Mouse (Mus musculus): ENCODE data around the gene Stab1. TPM values are rescaled to one million over a fixed set of nuclear protein-coding genes. Genes with fewer than 3 reads are reported as not detected.

Stab1 gene
- total RNA-seq, 1 experiment, result 2.0 TPM

GRCm38 (mm10) chr14:31186656-31187055 is 18.2 kb upstream of the Stab1 start:
- Histone ChIP-seq H3K27ac (ENCODE audit: insufficient read depth, low read depth, low read length, poor library complexity, severe bottlenecking) (no peak overlapping the region), H3K4me3 (ENCODE audit: insufficient read depth in 1 of 2, low read depth in 1 of 2, low read length in 2 of 2, poor library complexity in 1 of 2, severe bottlenecking in 1 of 2) (no peak overlapping the region), H3K9ac (ENCODE audit: insufficient read depth, low read depth, low read length, poor library complexity, severe bottlenecking) (no peak overlapping the region), H3K4me1 (ENCODE audit: control insufficient read depth in 2 of 2, insufficient read depth in 2 of 2, low read length in 2 of 2, poor library complexity in 1 of 2) (no peaks in the 10 kb centered on the region), H3K36me3 (ENCODE audit: control insufficient read depth, insufficient read depth, low read length, poor library complexity, severe bottlenecking) (peaks cover 81% of the 10 kb centered on the region), H3K9me3 (ENCODE audit: control insufficient read depth, insufficient read depth, low read depth, low read length) (no peaks in the 10 kb centered on the region)
- no peak for DNase-seq (ENCODE audit: low read depth, low spot score)
- TF ChIP-seq MAFK (IDR thresholded peaks at IDR 0.05; ENCODE audit: insufficient read depth, low read depth, low read length) (no peak), CHD2 (IDR thresholded peaks at IDR 0.05; ENCODE audit: low read depth, low read length) (no peak), ZC3H11A (IDR thresholded peaks at IDR 0.05; ENCODE audit: borderline replicate concordance, low read depth, low read length) (no peak), HCFC1 (IDR thresholded peaks at IDR 0.05; ENCODE audit: borderline replicate concordance, insufficient read depth, low read length) (no peak), ZNF384 (IDR thresholded peaks at IDR 0.05; ENCODE audit: low read depth, low read length) (no peak)
- in situ Hi-C loops (cut with MboI; ENCODE audit: low sequenced_read_pairs in 2 of 2, unreplicated experiment in 2 of 2), result no loop called here

GRCm38 (mm10) chr14:31184195-31184594 is 15.8 kb upstream of the Stab1 start:
- in situ Hi-C loops (cut with MboI; ENCODE audit: low sequenced_read_pairs in 2 of 2, unreplicated experiment in 2 of 2), result no loop called here
- Histone ChIP-seq H3K27ac (ENCODE audit: insufficient read depth, low read depth, low read length, poor library complexity, severe bottlenecking) (no peak overlapping the region), H3K4me3 (ENCODE audit: insufficient read depth in 1 of 2, low read depth in 1 of 2, low read length in 2 of 2, poor library complexity in 1 of 2, severe bottlenecking in 1 of 2) (no peak overlapping the region), H3K9ac (ENCODE audit: insufficient read depth, low read depth, low read length, poor library complexity, severe bottlenecking) (no peak overlapping the region), H3K36me3 (ENCODE audit: control insufficient read depth, insufficient read depth, low read length, poor library complexity, severe bottlenecking) (peaks cover 78% of the 10 kb centered on the region), H3K4me1 (ENCODE audit: control insufficient read depth in 2 of 2, insufficient read depth in 2 of 2, low read length in 2 of 2, poor library complexity in 1 of 2) (no peaks in the 10 kb centered on the region), H3K9me3 (ENCODE audit: control insufficient read depth, insufficient read depth, low read depth, low read length) (no peaks in the 10 kb centered on the region)
- DNase-seq (ENCODE audit: low read depth, low spot score), result no peak
- no peak for TF ChIP-seq CHD2 (IDR thresholded peaks at IDR 0.05; ENCODE audit: low read depth, low read length)
- no peak for TF ChIP-seq ZC3H11A (IDR thresholded peaks at IDR 0.05; ENCODE audit: borderline replicate concordance, low read depth, low read length)
- TF ChIP-seq HCFC1 (IDR thresholded peaks at IDR 0.05; ENCODE audit: borderline replicate concordance, insufficient read depth, low read length), result no peak
- TF ChIP-seq ZNF384 (IDR thresholded peaks at IDR 0.05; ENCODE audit: low read depth, low read length), result no peak
- TF ChIP-seq MAFK (IDR thresholded peaks at IDR 0.05; ENCODE audit: insufficient read depth, low read depth, low read length), result no peak

GRCm38 (mm10) chr14:31183541-31183940 is 15.1 kb upstream of the Stab1 start:
- TF ChIP-seq HCFC1 (IDR thresholded peaks at IDR 0.05; ENCODE audit: borderline replicate concordance, insufficient read depth, low read length) (no peak), ZNF384 (IDR thresholded peaks at IDR 0.05; ENCODE audit: low read depth, low read length) (no peak), ZC3H11A (IDR thresholded peaks at IDR 0.05; ENCODE audit: borderline replicate concordance, low read depth, low read length) (no peak), CHD2 (IDR thresholded peaks at IDR 0.05; ENCODE audit: low read depth, low read length) (no peak), MAFK (IDR thresholded peaks at IDR 0.05; ENCODE audit: insufficient read depth, low read depth, low read length) (no peak)
- Histone ChIP-seq H3K9ac (ENCODE audit: insufficient read depth, low read depth, low read length, poor library complexity, severe bottlenecking) (no peak overlapping the region), H3K9me3 (ENCODE audit: control insufficient read depth, insufficient read depth, low read depth, low read length) (no peaks in the 10 kb centered on the region), H3K4me1 (ENCODE audit: control insufficient read depth in 2 of 2, insufficient read depth in 2 of 2, low read length in 2 of 2, poor library complexity in 1 of 2) (no peaks in the 10 kb centered on the region), H3K36me3 (ENCODE audit: control insufficient read depth, insufficient read depth, low read length, poor library complexity, severe bottlenecking) (peaks cover 73% of the 10 kb centered on the region), H3K4me3 (ENCODE audit: insufficient read depth in 1 of 2, low read depth in 1 of 2, low read length in 2 of 2, poor library complexity in 1 of 2, severe bottlenecking in 1 of 2) (no peak overlapping the region), H3K27ac (ENCODE audit: insufficient read depth, low read depth, low read length, poor library complexity, severe bottlenecking) (no peak overlapping the region)
- in situ Hi-C loops (cut with MboI; ENCODE audit: low sequenced_read_pairs in 2 of 2, unreplicated experiment in 2 of 2), result no loop called here
- DNase-seq (ENCODE audit: low read depth, low spot score), result no peak

DNA sequence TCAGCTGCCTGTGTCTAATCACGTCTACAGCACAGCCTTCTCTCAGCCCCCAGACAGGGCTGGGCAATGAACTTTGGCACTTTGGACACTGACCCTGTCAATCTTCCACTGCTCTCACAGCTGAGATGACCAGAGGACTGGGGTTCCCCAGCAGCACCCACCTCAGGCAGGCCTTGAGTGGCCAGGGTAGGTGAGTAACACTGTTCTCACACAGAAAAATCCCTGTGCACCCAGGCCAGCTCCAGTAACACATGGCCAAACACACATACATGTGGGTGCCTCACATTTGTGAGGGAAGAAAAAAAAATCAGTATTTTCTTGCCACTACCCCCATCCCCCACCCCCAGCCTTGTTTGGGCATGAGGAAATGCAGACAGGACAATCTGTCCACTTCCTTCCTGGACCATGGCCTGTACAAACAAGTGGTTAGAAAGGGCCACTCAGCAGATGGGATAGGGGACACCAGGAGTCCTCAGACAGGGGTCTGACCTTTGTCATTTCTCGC is 14.4 kb upstream of the Stab1 start:
- Histone ChIP-seq H3K4me3 (ENCODE audit: insufficient read depth in 1 of 2, low read depth in 1 of 2, low read length in 2 of 2, poor library complexity in 1 of 2, severe bottlenecking in 1 of 2) (no peak overlapping the region), H3K9ac (ENCODE audit: insufficient read depth, low read depth, low read length, poor library complexity, severe bottlenecking) (no peak overlapping the region; the same call in 1 of the 2 replicates)

More for the DNA sequence above, 14.4 kb upstream of the Stab1 start:
- no peak overlapping the region for H3K27ac ChIP-seq (ENCODE audit: insufficient read depth, low read depth, low read length, poor library complexity, severe bottlenecking)
- no peaks in the 10 kb centered on the region for H3K9me3 ChIP-seq (ENCODE audit: control insufficient read depth, insufficient read depth, low read depth, low read length)
- H3K4me1 ChIP-seq (ENCODE audit: control insufficient read depth in 2 of 2, insufficient read depth in 2 of 2, low read length in 2 of 2, poor library complexity in 1 of 2), result no peaks in the 10 kb centered on the region
- no peak for TF ChIP-seq ZNF384 (IDR thresholded peaks at IDR 0.05; ENCODE audit: low read depth, low read length)
- no peak for TF ChIP-seq MAFK (IDR thresholded peaks at IDR 0.05; ENCODE audit: insufficient read depth, low read depth, low read length)
- no peak for TF ChIP-seq ZC3H11A (IDR thresholded peaks at IDR 0.05; ENCODE audit: borderline replicate concordance, low read depth, low read length)
- no peak for TF ChIP-seq HCFC1 (IDR thresholded peaks at IDR 0.05; ENCODE audit: borderline replicate concordance, insufficient read depth, low read length)
- no peak for DNase-seq (ENCODE audit: low read depth, low spot score)
- H3K36me3 ChIP-seq (ENCODE audit: control insufficient read depth, insufficient read depth, low read length, poor library complexity, severe bottlenecking), result peaks cover 72% of the 10 kb centered on the region
- in situ Hi-C loops (cut with MboI; ENCODE audit: low sequenced_read_pairs in 2 of 2, unreplicated experiment in 2 of 2), result no loop called here

Data from ES-E14 (cell line).